Mouse (Mus musculus) gastrocnemius, adult 18-20 months (tissue): ENCODE data around the gene Clec9a. TPM values are rescaled to one million over a fixed set of nuclear protein-coding genes. Genes with fewer than 3 reads are reported as not detected.

Source experiments
- DNase-seq: peaks from one replicate; pipeline ENCODE4 v3.0.0; 2021; ENCODE audit warnings: low spot score
- long read RNA-seq, 2 experiments: library from polyadenylated mRNA; stranded (forward); transcript quantifications; one replicate each; pipeline ENCODE4 v2.0.0; 2021
- total RNA-seq, 2 experiments: library from RNA; stranded (reverse); gene quantifications; 2 replicates each; pipeline ENCODE4 v1.2.3; 2021

The Clec9a gene
- not detected for total RNA-seq
- long read RNA-seq, experiment 1 = 0 reads
- long read RNA-seq, experiment 2 = 0 reads

DNA sequence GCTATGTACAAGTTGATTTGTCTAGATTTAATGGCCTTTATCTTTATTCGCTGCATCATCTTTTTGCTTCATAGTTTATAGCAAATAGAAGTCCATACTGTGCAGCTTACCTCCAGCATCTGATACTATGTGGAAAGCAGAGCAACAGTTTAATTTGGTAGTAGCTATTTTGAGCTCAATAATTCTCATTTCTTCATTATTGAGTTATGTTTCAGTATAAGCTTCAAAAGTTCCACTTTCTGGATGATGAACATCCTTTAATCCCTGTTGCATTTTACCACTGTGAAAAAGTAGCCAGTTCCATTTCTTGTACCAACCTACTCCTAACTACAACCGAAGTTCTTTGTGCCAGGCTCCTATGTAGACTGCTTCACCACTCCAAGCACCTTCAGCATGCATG is at the start of gene Clec9a:
TSS of gene Clec9a (plus strand) at position 301 of the 400 bp plus-strand sequence.
- no peak for DNase-seq

DNA sequence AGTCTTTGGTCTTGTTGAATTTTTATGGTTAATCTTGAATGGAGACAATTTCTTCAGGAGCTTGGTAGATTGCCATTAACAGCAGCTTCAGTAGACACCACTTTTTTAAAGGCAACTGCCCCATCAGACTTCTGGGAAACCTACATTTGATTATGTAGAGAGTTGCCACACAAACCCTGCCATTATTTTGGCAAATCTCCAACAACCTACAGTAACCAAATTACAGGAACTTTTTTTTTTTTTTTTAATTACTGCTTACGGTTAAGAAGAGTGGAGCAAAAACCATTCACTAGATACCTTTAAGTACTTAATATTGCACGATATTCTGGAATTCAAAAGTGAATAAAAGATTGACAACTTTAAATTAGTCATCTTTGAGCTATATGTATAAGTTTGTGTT is 49.1 kb upstream of the Clec9a start:
- no peak for DNase-seq

GRCm38 (mm10) chr6:129363942-129364341 is 44.7 kb upstream of the Clec9a start:
- no peak for DNase-seq

GRCm38 (mm10) chr6:129365959-129366359 is 42.7 kb upstream of the Clec9a start:
- DNase-seq = peak; percentile 47

DNA sequence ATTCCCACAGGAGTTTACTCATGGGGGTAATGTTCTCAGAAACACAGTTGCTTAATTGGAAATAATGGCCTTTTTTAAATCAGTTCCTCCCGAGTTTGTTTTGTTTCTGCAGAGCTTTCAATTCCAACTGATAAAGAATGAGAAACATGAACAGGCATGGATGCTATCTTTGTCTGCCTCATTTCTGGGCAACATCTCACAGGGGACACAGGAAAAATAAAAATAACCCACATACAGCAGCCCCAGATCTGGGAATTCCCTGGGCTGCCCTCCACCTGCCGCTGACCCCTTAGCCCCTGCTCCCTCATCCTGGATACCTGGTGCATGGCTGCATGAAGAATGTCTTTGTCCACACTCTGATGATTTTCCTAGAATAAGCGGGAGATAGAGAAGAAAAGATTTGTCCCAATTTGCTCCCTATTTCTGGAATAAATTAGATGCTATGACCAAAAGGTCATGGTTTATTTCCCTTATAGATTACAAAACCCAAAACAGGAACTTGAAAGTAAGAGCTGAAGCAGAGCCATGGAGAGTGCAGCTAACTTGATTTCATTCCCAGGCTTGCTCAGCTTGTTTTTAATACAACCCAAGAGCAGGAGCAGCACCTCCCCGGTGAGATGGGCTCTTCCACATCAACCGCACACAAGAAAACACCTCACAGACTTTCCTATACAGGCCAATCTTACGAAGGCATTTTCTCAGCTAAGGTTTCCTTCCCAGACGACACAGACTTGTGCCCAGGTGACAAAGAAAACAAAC is 39.1 kb upstream of the Clec9a start:
- DNase-seq = no peak

GRCm38 (mm10) chr6:129374937-129375471 is 33.7 kb upstream of the Clec9a start:
- no peak for DNase-seq

DNA sequence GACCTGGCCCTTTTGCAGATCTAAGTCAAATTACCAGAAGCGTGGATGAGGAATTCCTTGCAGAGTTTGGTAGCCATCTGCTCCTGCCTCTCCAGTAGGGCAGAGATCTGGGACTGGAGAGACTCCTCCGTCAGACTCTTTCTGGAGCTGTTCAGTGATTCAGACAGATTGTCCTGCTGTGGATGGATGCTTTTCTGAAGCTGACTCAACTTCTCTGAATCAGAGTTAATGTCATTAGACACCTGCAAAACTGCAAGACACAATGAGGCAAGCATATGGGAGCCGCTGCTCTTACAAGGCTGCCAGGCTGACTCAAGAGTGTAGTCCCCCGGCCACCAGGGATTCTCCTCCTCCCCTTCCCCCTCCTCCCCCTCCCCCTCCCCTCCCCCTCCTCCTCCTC is 28.2 kb upstream of the Clec9a start:
- no peak for DNase-seq

- no peak for DNase-seq
These were observed 26.9 kb upstream of the Clec9a start for GRCm38 (mm10) chr6:129381736-129382135.

- no peak for DNase-seq
These were observed 25.2 kb upstream of the Clec9a start for GRCm38 (mm10) chr6:129383466-129383865.

- DNase-seq = no peak
These were observed 23.7 kb upstream of the Clec9a start for GRCm38 (mm10) chr6:129385000-129385399.

GRCm38 (mm10) chr6:129385774-129386173 is 22.9 kb upstream of the Clec9a start, which contains the start of gene Clec12b:
Gene Clec12b, minus strand, starts transcription at chr6:129385874.
- DNase-seq = no peak

DNA sequence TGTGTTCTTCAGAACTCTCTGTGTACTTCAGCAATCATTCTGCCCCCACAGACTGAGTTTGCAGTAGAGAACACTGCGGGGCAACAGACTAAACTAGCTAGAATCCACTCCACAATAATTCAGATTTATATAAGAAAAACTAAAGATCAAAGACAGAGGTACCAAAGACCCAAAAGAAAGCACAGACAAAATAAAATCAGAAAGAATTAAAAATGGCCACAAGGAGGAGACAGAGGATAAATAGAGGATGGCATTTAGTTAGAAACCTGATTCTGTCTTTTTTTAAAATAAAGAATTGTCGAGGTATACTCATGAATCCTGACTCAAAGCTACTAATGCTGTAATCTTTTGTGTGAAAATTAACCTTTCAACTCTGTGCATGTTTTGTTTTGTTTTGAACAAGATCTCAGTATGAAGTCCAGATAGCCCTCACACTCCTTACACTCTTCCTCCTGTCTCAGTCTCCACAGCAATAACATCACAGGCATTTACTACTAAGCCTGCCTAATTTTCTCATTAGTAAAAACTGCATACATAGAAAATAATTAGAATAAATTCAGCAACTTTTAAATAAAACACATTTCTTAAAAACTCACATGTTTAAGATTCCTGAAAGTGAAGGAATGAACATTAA is 15.5 kb upstream of the Clec9a start:
- no peak for DNase-seq

DNA sequence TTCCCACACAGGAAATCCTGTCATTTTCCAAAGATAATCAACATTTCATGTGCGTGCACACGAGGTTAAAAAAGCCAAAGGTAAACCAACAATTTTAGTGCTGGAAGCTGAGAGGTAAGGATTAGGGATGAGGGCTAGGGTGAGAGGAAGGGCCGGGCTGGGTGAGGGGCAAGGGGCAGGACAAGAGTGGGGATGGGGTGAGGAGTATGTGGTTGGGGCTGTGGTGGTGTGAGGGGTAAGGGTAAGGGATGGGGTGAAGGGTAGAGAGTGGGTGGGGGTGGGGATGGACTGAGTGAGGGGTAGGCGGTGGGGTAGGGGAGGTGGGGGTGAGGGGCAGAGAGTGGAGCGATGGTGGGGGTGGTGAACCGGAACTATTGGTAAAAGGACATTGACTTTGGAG is 14.9 kb upstream of the Clec9a start:
- no peak for DNase-seq

- no peak for DNase-seq
These were observed 11.7 kb upstream of the Clec9a start, which contains the start of gene Clec1b for GRCm38 (mm10) chr6:129396997-129397396. Gene Clec1b, plus strand, starts transcription at chr6:129397297.

GRCm38 (mm10) chr6:129399945-129400344 is 8.7 kb upstream of the Clec9a start:
- DNase-seq = peak; percentile 33

GRCm38 (mm10) chr6:129402404-129402803 is 6.3 kb upstream of the Clec9a start:
- no peak for DNase-seq

DNA sequence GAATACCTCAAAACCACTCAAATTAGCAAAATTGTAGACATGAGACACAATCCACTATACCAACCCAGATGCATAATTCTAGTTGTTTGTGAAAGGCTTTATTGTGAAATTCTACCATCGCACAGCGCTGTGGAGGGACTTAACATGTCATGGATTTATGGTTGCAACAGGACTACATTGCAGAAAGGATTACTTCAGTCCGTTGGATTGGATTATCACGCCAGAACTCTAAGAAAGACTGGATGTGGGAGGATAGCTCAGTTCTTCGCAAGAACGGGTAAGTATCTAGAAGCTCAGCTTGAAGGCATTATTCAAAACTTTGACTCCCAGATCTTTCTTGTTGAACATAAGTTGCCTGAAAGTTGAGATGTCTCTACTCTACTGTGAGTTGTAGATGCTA is 5.3 kb upstream of the Clec9a start:
- no peak for DNase-seq

GRCm38 (mm10) chr6:129405999-129406398 is 2.7 kb upstream of the Clec9a start:
- no peak for DNase-seq

GRCm38 (mm10) chr6:129407324-129407723 is 1.3 kb upstream of the Clec9a start:
- DNase-seq = peak; percentile 28

DNA sequence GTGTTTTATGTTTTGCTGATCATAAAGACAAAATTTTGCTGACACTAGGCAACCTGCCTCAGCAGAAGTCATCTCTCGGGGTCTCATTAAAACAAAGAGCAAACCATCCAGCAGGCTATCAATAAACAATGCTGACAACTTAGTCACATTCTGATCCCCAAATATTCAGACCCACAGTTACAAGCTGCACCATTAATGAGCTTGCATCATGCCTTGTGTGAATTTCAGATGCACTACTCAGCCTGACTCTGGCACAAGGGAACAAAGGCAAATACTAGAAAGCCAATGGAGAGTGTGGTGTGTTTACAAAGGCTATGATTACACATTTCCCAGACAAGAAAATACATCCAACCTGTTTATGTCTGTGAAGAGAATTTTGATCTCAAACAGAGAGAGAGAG is 5.5 kb downstream of the Clec9a start:
- DNase-seq = no peak

- DNase-seq = no peak
These were observed 13.6 kb downstream of the Clec9a start for GRCm38 (mm10) chr6:129422311-129422710.

- DNase-seq = peak; percentile 32
These were observed 14.5 kb downstream of the Clec9a start for GRCm38 (mm10) chr6:129423040-129423733.
